Mouse (Mus musculus): ENCODE data around the gene Olfr118. TPM values are rescaled to one million over a fixed set of nuclear protein-coding genes. Genes with fewer than 3 reads are reported as not detected.

Gene Olfr118
- total and polyA plus RNA-seq, 3 experiments, result not detected

DNA sequence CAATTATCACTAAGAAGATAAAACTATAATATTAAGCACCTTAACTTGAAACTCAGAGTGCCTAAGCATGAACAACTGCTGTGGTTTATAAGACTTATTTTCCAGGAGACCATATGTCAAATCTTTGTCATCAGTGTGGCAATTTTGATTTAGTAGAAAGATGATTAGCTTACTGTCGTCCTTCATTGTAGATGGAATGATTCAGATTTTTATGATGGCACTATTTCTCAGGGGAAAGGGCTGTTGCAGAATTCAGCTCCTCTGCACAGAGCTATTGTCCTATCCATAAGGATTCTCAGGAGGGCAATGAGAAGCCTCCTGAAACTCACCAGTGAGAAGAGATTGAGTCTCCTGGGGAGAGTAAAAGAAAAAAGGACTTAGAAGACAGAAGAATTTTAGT, 54.7 kb downstream of the Olfr118 start, which contains the start of gene Olfr120:
Gene Olfr120 (plus strand): TSS at position 301 of the 400 bp plus-strand sequence.
- H3K79me2 ChIP-seq (ENCODE audit: control insufficient read depth, insufficient read depth, low read length, poor library complexity), result no peaks in the 10 kb centered on the region
- H3K27me3 ChIP-seq (ENCODE audit: control insufficient read depth in 1 of 2, insufficient read depth in 2 of 2, low read length in 2 of 2), result no peaks in the 10 kb centered on the region
- H3K9me3 ChIP-seq (replicated peaks; ENCODE audit: insufficient read depth, low read length), result no peaks in the 10 kb centered on the region
- H3K36me3 ChIP-seq (ENCODE audit: control insufficient read depth in 1 of 2, insufficient read depth in 2 of 2, low read length in 2 of 2), result no peaks in the 10 kb centered on the region
- TF ChIP-seq NRF1 (IDR thresholded peaks at IDR 0.05; ENCODE audit: insufficient read depth, low read depth, low read length, poor library complexity, severe bottlenecking) (no peak), ETS1 (IDR thresholded peaks at IDR 0.05; ENCODE audit: low read depth, low read length) (no peak), BHLHE40 (IDR thresholded peaks at IDR 0.05; ENCODE audit: borderline replicate concordance, low read depth, low read length) (no peak), ZKSCAN1 (IDR thresholded peaks at IDR 0.05; ENCODE audit: low read depth, low read length) (no peak), TAL1 (IDR thresholded peaks at IDR 0.05; ENCODE audit: low read length) (no peak), ZC3H11A (IDR thresholded peaks at IDR 0.05; ENCODE audit: low read depth, low read length) (no peak), CTCF (IDR thresholded peaks at IDR 0.05 in 2 of 3, conservative IDR thresholded peaks at IDR 0.05 in 1 of 3; ENCODE audit: control insufficient read depth in 1 of 3, insufficient read depth in 1 of 3, low read depth in 2 of 3, low read length in 3 of 3, poor library complexity in 1 of 3, severe bottlenecking in 1 of 3) (no peak), POLR2AphosphoS5 (IDR thresholded peaks at IDR 0.05; ENCODE audit: borderline replicate concordance, low read depth, low read length) (no peak), ZNF384 (IDR thresholded peaks at IDR 0.05; ENCODE audit: low read depth, low read length) (no peak), MXI1 (IDR thresholded peaks at IDR 0.05; ENCODE audit: low read depth, low read length) (no peak), MAZ (IDR thresholded peaks at IDR 0.05; ENCODE audit: low read depth, low read length) (no peak), JUND (IDR thresholded peaks at IDR 0.05; ENCODE audit: low read depth, low read length) (no peak), RAD21 (IDR thresholded peaks at IDR 0.05; ENCODE audit: low read depth, low read length) (no peak), POLR2A (IDR thresholded peaks at IDR 0.05; ENCODE audit: control insufficient read depth in 1 of 2, insufficient read depth in 1 of 2, low read depth in 1 of 2, low read length in 2 of 2, poor library complexity in 1 of 2) (no peak), CHD2 (IDR thresholded peaks at IDR 0.05; ENCODE audit: low read length) (no peak), RCOR1 (IDR thresholded peaks at IDR 0.05; ENCODE audit: low read depth, low read length) (no peak), MEF2A (IDR thresholded peaks at IDR 0.05; ENCODE audit: extremely low read depth, insufficient replicate concordance, low read depth, low read length, poor library complexity, severe bottlenecking) (no peak)
- H3K4me3 ChIP-seq (ENCODE audit: control insufficient read depth in 1 of 2, insufficient read depth in 1 of 2, low read depth in 2 of 2, low read length in 2 of 2), result no peak within 1 kb of the TSS
- DNase-seq (ENCODE audit: low read depth, low spot score), result no peak
- no peak within 1 kb of the TSS for H3K9ac ChIP-seq (ENCODE audit: control insufficient read depth, low read depth, low read length, poor library complexity, severe bottlenecking)
- H3K27ac ChIP-seq (ENCODE audit: control insufficient read depth, low read depth, low read length), result no peak within 1 kb of the TSS
- no peaks in the 10 kb centered on the region for H3K4me1 ChIP-seq (ENCODE audit: control insufficient read depth in 1 of 2, insufficient read depth in 2 of 2, low read length in 2 of 2)

Other genes starting within 250 kb of the Olfr118 start
- not detected in 2 replicates for gene Olfr108, start 221.5 kb upstream of the Olfr118 start, total RNA-seq (2012; rRNA removed)
- gene Olfr108, start 221.5 kb upstream of the Olfr118 start, polyA plus RNA-seq (2012; ENCODE audit: insufficient read depth in 1 of 2, insufficient read length in 2 of 2, low read depth in 1 of 2, low replicate concordance in 2 of 2, missing spikeins in 1 of 2), result not detected
- gene Olfr109, start 208.1 kb upstream of the Olfr118 start, total RNA-seq (2012; rRNA removed), result not detected in 2 replicates
- not detected for gene Olfr109, start 208.1 kb upstream of the Olfr118 start, polyA plus RNA-seq (2012; ENCODE audit: insufficient read depth in 1 of 2, insufficient read length in 2 of 2, low read depth in 1 of 2, low replicate concordance in 2 of 2, missing spikeins in 1 of 2)
- not detected in 2 replicates for gene H2-M2, start 183.4 kb upstream of the Olfr118 start, total RNA-seq (2012; rRNA removed)
- under 1 TPM in 1 of 2 experiments, not detected in 1; 0.88 TPM for gene H2-M2, start 183.4 kb upstream of the Olfr118 start, polyA plus RNA-seq (2012; ENCODE audit: insufficient read depth in 1 of 2, insufficient read length in 2 of 2, low read depth in 1 of 2, low replicate concordance in 2 of 2, missing spikeins in 1 of 2)
- gene Olfr110, start 174.5 kb upstream of the Olfr118 start, total RNA-seq (2012; rRNA removed), result not detected in 2 replicates
- not detected for gene Olfr110, start 174.5 kb upstream of the Olfr118 start, polyA plus RNA-seq (2012; ENCODE audit: insufficient read depth in 1 of 2, insufficient read length in 2 of 2, low read depth in 1 of 2, low replicate concordance in 2 of 2, missing spikeins in 1 of 2)
- gene Olfr111, start 159.0 kb upstream of the Olfr118 start, total RNA-seq (2012; rRNA removed), result not detected in 2 replicates
- gene Olfr111, start 159.0 kb upstream of the Olfr118 start, polyA plus RNA-seq (2012; ENCODE audit: insufficient read depth in 1 of 2, insufficient read length in 2 of 2, low read depth in 1 of 2, low replicate concordance in 2 of 2, missing spikeins in 1 of 2), result not detected
- not detected in 2 replicates for gene Olfr112, start 97.5 kb upstream of the Olfr118 start, total RNA-seq (2012; rRNA removed)
- not detected for gene Olfr112, start 97.5 kb upstream of the Olfr118 start, polyA plus RNA-seq (2012; ENCODE audit: insufficient read depth in 1 of 2, insufficient read length in 2 of 2, low read depth in 1 of 2, low replicate concordance in 2 of 2, missing spikeins in 1 of 2)
- gene Olfr113, start 89.3 kb upstream of the Olfr118 start, total RNA-seq (2012; rRNA removed), result not detected in 2 replicates
- gene Olfr113, start 89.3 kb upstream of the Olfr118 start, polyA plus RNA-seq (2012; ENCODE audit: insufficient read depth in 1 of 2, insufficient read length in 2 of 2, low read depth in 1 of 2, low replicate concordance in 2 of 2, missing spikeins in 1 of 2), result not detected
- not detected in 2 replicates for gene Olfr114, start 74.2 kb upstream of the Olfr118 start, total RNA-seq (2012; rRNA removed)
- gene Olfr114, start 74.2 kb upstream of the Olfr118 start, polyA plus RNA-seq (2012; ENCODE audit: insufficient read depth in 1 of 2, insufficient read length in 2 of 2, low read depth in 1 of 2, low replicate concordance in 2 of 2, missing spikeins in 1 of 2), result not detected
- not detected in 2 replicates for gene Olfr115, start 39.9 kb upstream of the Olfr118 start, total RNA-seq (2012; rRNA removed)
- not detected for gene Olfr115, start 39.9 kb upstream of the Olfr118 start, polyA plus RNA-seq (2012; ENCODE audit: insufficient read depth in 1 of 2, insufficient read length in 2 of 2, low read depth in 1 of 2, low replicate concordance in 2 of 2, missing spikeins in 1 of 2)
- gene Olfr116, start 39.8 kb upstream of the Olfr118 start, total RNA-seq (2012; rRNA removed), result not detected in 2 replicates
- not detected for gene Olfr116, start 39.8 kb upstream of the Olfr118 start, polyA plus RNA-seq (2012; ENCODE audit: insufficient read depth in 1 of 2, insufficient read length in 2 of 2, low read depth in 1 of 2, low replicate concordance in 2 of 2, missing spikeins in 1 of 2)
- gene Olfr117, start 3.2 kb upstream of the Olfr118 start, total RNA-seq (2012; rRNA removed), result not detected in 2 replicates
- gene Olfr117, start 3.2 kb upstream of the Olfr118 start, polyA plus RNA-seq (2012; ENCODE audit: insufficient read depth in 1 of 2, insufficient read length in 2 of 2, low read depth in 1 of 2, low replicate concordance in 2 of 2, missing spikeins in 1 of 2), result under 1 TPM in 1 of 2 experiments, not detected in 1; 0.03 TPM
- not detected in 2 replicates for gene Olfr119, start 29.6 kb downstream of the Olfr118 start, total RNA-seq (2012; rRNA removed)
- gene Olfr119, start 29.6 kb downstream of the Olfr118 start, polyA plus RNA-seq (2012; ENCODE audit: insufficient read depth in 1 of 2, insufficient read length in 2 of 2, low read depth in 1 of 2, low replicate concordance in 2 of 2, missing spikeins in 1 of 2), result not detected
- not detected in 2 replicates for gene Olfr120, start 54.8 kb downstream of the Olfr118 start, total RNA-seq (2012; rRNA removed)
- gene Olfr120, start 54.8 kb downstream of the Olfr118 start, polyA plus RNA-seq (2012; ENCODE audit: insufficient read depth in 1 of 2, insufficient read length in 2 of 2, low read depth in 1 of 2, low replicate concordance in 2 of 2, missing spikeins in 1 of 2), result not detected
- not detected in 2 replicates for gene Olfr121, start 81.9 kb downstream of the Olfr118 start, total RNA-seq (2012; rRNA removed)
- gene Olfr121, start 81.9 kb downstream of the Olfr118 start, polyA plus RNA-seq (2012; ENCODE audit: insufficient read depth in 1 of 2, insufficient read length in 2 of 2, low read depth in 1 of 2, low replicate concordance in 2 of 2, missing spikeins in 1 of 2), result not detected
- not detected in 2 replicates for gene Olfr122, start 101.6 kb downstream of the Olfr118 start, total RNA-seq (2012; rRNA removed)
- gene Olfr122, start 101.6 kb downstream of the Olfr118 start, polyA plus RNA-seq (2012; ENCODE audit: insufficient read depth in 1 of 2, insufficient read length in 2 of 2, low read depth in 1 of 2, low replicate concordance in 2 of 2, missing spikeins in 1 of 2), result not detected
- not detected in 2 replicates for gene Olfr123, start 126.5 kb downstream of the Olfr118 start, total RNA-seq (2012; rRNA removed)
- gene Olfr123, start 126.5 kb downstream of the Olfr118 start, polyA plus RNA-seq (2012; ENCODE audit: insufficient read depth in 1 of 2, insufficient read length in 2 of 2, low read depth in 1 of 2, low replicate concordance in 2 of 2, missing spikeins in 1 of 2), result not detected
- gene Olfr124, start 132.9 kb downstream of the Olfr118 start, total RNA-seq (2012; rRNA removed), result not detected in 2 replicates
- gene Olfr124, start 132.9 kb downstream of the Olfr118 start, polyA plus RNA-seq (2012; ENCODE audit: insufficient read depth in 1 of 2, insufficient read length in 2 of 2, low read depth in 1 of 2, low replicate concordance in 2 of 2, missing spikeins in 1 of 2), result not detected
- gene Olfr125, start 166.0 kb downstream of the Olfr118 start, total RNA-seq (2012; rRNA removed), result not detected in 2 replicates
- gene Olfr125, start 166.0 kb downstream of the Olfr118 start, polyA plus RNA-seq (2012; ENCODE audit: insufficient read depth in 1 of 2, insufficient read length in 2 of 2, low read depth in 1 of 2, low replicate concordance in 2 of 2, missing spikeins in 1 of 2), result not detected
- gene Olfr126, start 180.5 kb downstream of the Olfr118 start, total RNA-seq (2012; rRNA removed), result not detected in 2 replicates
- gene Olfr126, start 180.5 kb downstream of the Olfr118 start, polyA plus RNA-seq (2012; ENCODE audit: insufficient read depth in 1 of 2, insufficient read length in 2 of 2, low read depth in 1 of 2, low replicate concordance in 2 of 2, missing spikeins in 1 of 2), result not detected
- gene Olfr127, start 233.4 kb downstream of the Olfr118 start, total RNA-seq (2012; rRNA removed), result not detected in 2 replicates
- gene Olfr127, start 233.4 kb downstream of the Olfr118 start, polyA plus RNA-seq (2012; ENCODE audit: insufficient read depth in 1 of 2, insufficient read length in 2 of 2, low read depth in 1 of 2, low replicate concordance in 2 of 2, missing spikeins in 1 of 2), result under 1 TPM in 1 of 2 experiments, not detected in 1; 0.11 TPM

All from MEL (cell line).